Mouse (Mus musculus) kidney, embryonic 14.5 days (tissue): ENCODE results near the gene Hsd17b14. TPM values are rescaled to one million over a fixed set of nuclear protein-coding genes. Genes with fewer than 3 reads are reported as not detected.
A peak's percentile ranks its signal among the peaks of the same experiment; 100 is the strongest.

ENCODE experiments used
- ATAC-seq: fragments of 200-750 bp; cut with Nextera tagmentation; 2 replicates; pipeline ENCODE4 v1.8.0; 2017; ENCODE audit warnings: moderate number of reproducible peaks, mild to moderate bottlenecking, moderate TSS enrichment, moderate library complexity; ENCODE audit not compliant: low FRiP score, low TSS enrichment
- H3K27ac ChIP-seq: fragments of 300-500 bp; sonication (generic); 2 replicates; pipeline ENCODE4 v1.5.1; 2014; ENCODE audit warnings: low read depth, mild to moderate bottlenecking, low read length, moderate library complexity, mixed read lengths
- H3K27me3 ChIP-seq: fragments of 300-500 bp; sonication (generic); 2 replicates; pipeline ENCODE4 v1.6.1; 2014; ENCODE audit warnings: mild to moderate bottlenecking, low read length; ENCODE audit not compliant: control insufficient read depth, insufficient read depth
- H3K36me3 ChIP-seq: fragments of 300-500 bp; sonication (generic); 2 replicates; pipeline ENCODE4 v1.6.1; 2014; ENCODE audit warnings: low read length, mixed read lengths; ENCODE audit not compliant: control insufficient read depth, insufficient read depth
- H3K4me1 ChIP-seq: fragments of 300-500 bp; sonication (generic); 2 replicates; pipeline ENCODE4 v1.6.1; 2014; ENCODE audit warnings: low read length, mixed read lengths; ENCODE audit not compliant: control insufficient read depth, insufficient read depth
- H3K4me2 ChIP-seq: fragments of 300-500 bp; sonication (generic); replicated peaks from 2 replicates; pipeline ENCODE4 v1.6.1; 2014; ENCODE audit warnings: low read depth, mild to moderate bottlenecking, low read length
- H3K4me3 ChIP-seq: fragments of 300-500 bp; sonication (generic); 2 replicates; pipeline ENCODE4 v1.5.1; 2014; ENCODE audit warnings: mild to moderate bottlenecking, low read length
- H3K9ac ChIP-seq: fragments of 300-500 bp; sonication (generic); 2 replicates; pipeline ENCODE4 v1.6.1; 2014; ENCODE audit warnings: low read depth, mild to moderate bottlenecking, low read length, moderate library complexity
- H3K9me3 ChIP-seq: fragments of 300-500 bp; sonication (generic); 2 replicates; pipeline ENCODE4 v1.6.1; 2016; ENCODE audit warnings: low read length; ENCODE audit not compliant: control insufficient read depth
- WGBS: fragments of 180-500 bp; shearing (Covaris S2); extraction: QIAGEN DNeasy Blood & Tissue Kit; methylation state at CpG from one replicate; pipeline ENCODE4 v1.1.7; 2014; 5-methylcytosine and 5-hydroxymethylcytosine counted together
- polyA plus RNA-seq: library from polyadenylated mRNA; unstranded; fragments of >200 nt; fragmentation: Nextera tagmentation; extraction: Ambion mirVana; gene quantifications from 2 replicates; pipeline ENCODE4 v1.2.1, GENCODE M21; 2014

Gene Hsd17b14
- polyA plus RNA-seq, 1 experiment from 2014 or later: 12.8 TPM

- no peak overlapping the region for H3K9ac ChIP-seq
- WGBS: 50% methylated on average over 6 of the region's 6 CpGs
- no peak for ATAC-seq
- no peaks in the 10 kb centered on the region for H3K27me3 ChIP-seq
- no peaks in the 10 kb centered on the region for H3K9me3 ChIP-seq
- peaks cover 18% of the 10 kb centered on the region for H3K4me1 ChIP-seq
- no peaks in the 10 kb centered on the region for H3K36me3 ChIP-seq
- no peak overlapping the region for H3K27ac ChIP-seq
- no peak overlapping the region for H3K4me2 ChIP-seq
- H3K4me3 ChIP-seq: no peak overlapping the region
Observed at GRCm38 (mm10) chr7:45558907-45559306, 4.2 kb downstream of the Hsd17b14 start.

GRCm38 (mm10) chr7:45560241-45560640 is 5.5 kb downstream of the Hsd17b14 start:
- H3K9ac ChIP-seq: no peak overlapping the region
- peaks cover 13% of the 10 kb centered on the region for H3K4me1 ChIP-seq
- ATAC-seq: no peak
- H3K27ac ChIP-seq: no peak overlapping the region
- WGBS: 76% methylated on average over 7 of the region's 7 CpGs
- no peak overlapping the region for H3K4me2 ChIP-seq
- H3K36me3 ChIP-seq: no peaks in the 10 kb centered on the region
- H3K27me3 ChIP-seq: no peaks in the 10 kb centered on the region
- H3K4me3 ChIP-seq: no peak overlapping the region
- H3K9me3 ChIP-seq: no peaks in the 10 kb centered on the region

GRCm38 (mm10) chr7:45560843-45561623 is 6.3 kb downstream of the Hsd17b14 start:
- no peaks in the 10 kb centered on the region for H3K27me3 ChIP-seq
- no peaks in the 10 kb centered on the region for H3K9me3 ChIP-seq
- peak overlapping the region; percentile 61; the same call in 1 of the 2 replicates for H3K27ac ChIP-seq
- no peak overlapping the region for H3K4me3 ChIP-seq
- peaks cover 12% of the 10 kb centered on the region for H3K4me1 ChIP-seq
- no peaks in the 10 kb centered on the region for H3K36me3 ChIP-seq
- ATAC-seq: peak; percentile 52
- peak overlapping the region; percentile 15; the same call in 1 of the 2 replicates for H3K4me2 ChIP-seq
- 22% methylated on average over 17 of the region's 17 CpGs for WGBS
- peak overlapping the region; percentile 25; the same call in 1 of the 2 replicates for H3K9ac ChIP-seq

- ATAC-seq: peak; percentile 80
- Histone ChIP-seq H3K36me3 (no peaks in the 10 kb centered on the region), H3K9me3 (no peaks in the 10 kb centered on the region), H3K27ac (peak overlapping the region; percentile 61; the same call in 1 of the 2 replicates), H3K4me2 (peak overlapping the region; percentile 15; the same call in 1 of the 2 replicates), H3K4me1 (peaks cover 10% of the 10 kb centered on the region), H3K9ac (peak overlapping the region; percentile 25), H3K27me3 (no peaks in the 10 kb centered on the region), H3K4me3 (no peak overlapping the region)
- WGBS: 26% methylated on average over 12 of the region's 12 CpGs
Observed at GRCm38 (mm10) chr7:45561624-45562520, 7.2 kb downstream of the Hsd17b14 start.

- H3K9ac ChIP-seq: no peak overlapping the region
- no peak overlapping the region for H3K27ac ChIP-seq
- ATAC-seq: no peak
- H3K4me1 ChIP-seq: peaks cover 17% of the 10 kb centered on the region
- no peaks in the 10 kb centered on the region for H3K27me3 ChIP-seq
- H3K9me3 ChIP-seq: no peaks in the 10 kb centered on the region
- H3K4me3 ChIP-seq: no peak overlapping the region
- no peaks in the 10 kb centered on the region for H3K36me3 ChIP-seq
- 79% methylated on average over 2 of the region's 2 CpGs for WGBS
- no peak overlapping the region for H3K4me2 ChIP-seq
Observed at GRCm38 (mm10) chr7:45564811-45565210, 10.1 kb downstream of the Hsd17b14 start.

GRCm38 (mm10) chr7:45565446-45565845 is 10.8 kb downstream of the Hsd17b14 start:
- Histone ChIP-seq H3K9ac (no peak overlapping the region), H3K4me1 (peaks cover 18% of the 10 kb centered on the region), H3K27me3 (no peaks in the 10 kb centered on the region), H3K4me3 (no peak overlapping the region), H3K36me3 (no peaks in the 10 kb centered on the region), H3K9me3 (no peaks in the 10 kb centered on the region), H3K27ac (no peak overlapping the region), H3K4me2 (no peak overlapping the region)
- ATAC-seq: no peak
- 95% methylated on average over 9 of the region's 9 CpGs for WGBS

- no peaks in the 10 kb centered on the region for H3K36me3 ChIP-seq
- H3K4me2 ChIP-seq: peak overlapping the region; percentile 58; the same call in 1 of the 2 replicates
- no peak overlapping the region for H3K9ac ChIP-seq
- ATAC-seq: no peak
- H3K4me3 ChIP-seq: no peak overlapping the region
- H3K27ac ChIP-seq: peak overlapping the region; percentile 86
- peaks cover 26% of the 10 kb centered on the region for H3K4me1 ChIP-seq
- WGBS: 68% methylated on average over 8 of the region's 8 CpGs
- no peaks in the 10 kb centered on the region for H3K9me3 ChIP-seq
- no peaks in the 10 kb centered on the region for H3K27me3 ChIP-seq
Observed at GRCm38 (mm10) chr7:45567112-45567779, 12.6 kb downstream of the Hsd17b14 start.

- Histone ChIP-seq H3K27me3 (no peaks in the 10 kb centered on the region), H3K4me2 (peak overlapping the region; percentile 58), H3K9ac (peak overlapping the region; percentile 44; the same call in 1 of the 2 replicates), H3K36me3 (no peaks in the 10 kb centered on the region), H3K4me3 (peak overlapping the region; percentile 39), H3K9me3 (no peaks in the 10 kb centered on the region), H3K27ac (peak overlapping the region; percentile 86), H3K4me1 (peaks cover 24% of the 10 kb centered on the region)
- WGBS: under 1% methylated on average over 24 of the region's 24 CpGs
- ATAC-seq: peak; percentile 97
Observed at GRCm38 (mm10) chr7:45567780-45568516, 13.3 kb downstream of the Hsd17b14 start.
